Mouse (Mus musculus): ENCODE data around the gene Sptbn1. TPM values are rescaled to one million over a fixed set of nuclear protein-coding genes. Genes with fewer than 3 reads are reported as not detected.

The Sptbn1 gene
- polyA plus RNA-seq (2015; fragmentation: Nextera tagmentation; extraction: Ambion mirVana) = 125 and 134 TPM in 2 replicates

DNA sequence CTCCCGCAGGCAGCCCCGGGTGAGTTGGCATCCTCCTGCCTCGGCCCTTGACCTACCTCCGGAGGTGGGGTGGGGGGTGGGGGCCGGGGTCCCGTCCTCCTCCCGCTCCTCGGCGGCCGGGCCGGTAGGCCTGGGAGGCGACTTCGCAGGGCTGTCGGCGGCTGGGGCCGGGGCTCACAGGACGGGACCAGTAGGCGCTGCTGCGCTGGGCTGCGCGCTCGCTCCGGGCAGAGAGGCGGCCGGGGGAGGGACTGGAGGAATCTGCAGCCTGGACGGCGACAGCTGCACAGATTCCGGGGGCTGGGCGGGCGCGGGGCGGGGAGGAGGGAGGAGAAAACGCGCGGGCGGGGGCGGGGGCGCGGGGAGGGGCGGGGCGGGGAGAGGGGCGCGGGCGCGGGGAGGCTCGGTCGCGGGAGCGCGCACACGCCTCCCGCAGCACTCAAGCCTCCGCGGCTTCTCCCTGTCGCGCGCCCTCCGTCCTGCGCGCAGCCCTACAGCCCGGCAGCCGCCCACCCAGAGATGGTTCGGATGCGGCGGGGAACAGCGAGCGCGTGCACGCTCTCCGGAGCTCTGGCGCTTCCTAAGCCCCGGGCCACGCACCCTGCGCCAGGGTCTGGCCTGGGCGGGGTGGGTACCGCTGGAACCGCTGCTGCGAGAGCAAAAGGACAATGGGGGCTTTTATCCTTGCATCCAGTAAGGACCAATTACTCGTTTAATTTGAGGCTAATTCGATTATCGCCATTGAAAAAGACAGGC, at the start of gene Sptbn1:
Gene Sptbn1, minus strand, starts transcription at position 284 of the 756 bp plus-strand sequence.
- peaks cover 4% of the 10 kb centered on the region; the same call in 1 of the 2 replicates for H3K27me3 ChIP-seq
- WGBS = under 1% methylated on average over 50 of the region's 81 CpGs
- peak; percentile 96 for ATAC-seq (replicated peaks)
- peak within 1 kb of the TSS; percentile 72 for H3K4me3 ChIP-seq
- H3K4me1 ChIP-seq = peaks cover 22% of the 10 kb centered on the region
- peak within 1 kb of the TSS; percentile 95 for H3K27ac ChIP-seq (replicated peaks)
- no peaks in the 10 kb centered on the region for H3K9me3 ChIP-seq
- peak within 1 kb of the TSS; percentile 87 for H3K9ac ChIP-seq (replicated peaks)
- H3K4me2 ChIP-seq (replicated peaks) = peak within 1 kb of the TSS; percentile 60
- H3K36me3 ChIP-seq = no peaks in the 10 kb centered on the region

DNA sequence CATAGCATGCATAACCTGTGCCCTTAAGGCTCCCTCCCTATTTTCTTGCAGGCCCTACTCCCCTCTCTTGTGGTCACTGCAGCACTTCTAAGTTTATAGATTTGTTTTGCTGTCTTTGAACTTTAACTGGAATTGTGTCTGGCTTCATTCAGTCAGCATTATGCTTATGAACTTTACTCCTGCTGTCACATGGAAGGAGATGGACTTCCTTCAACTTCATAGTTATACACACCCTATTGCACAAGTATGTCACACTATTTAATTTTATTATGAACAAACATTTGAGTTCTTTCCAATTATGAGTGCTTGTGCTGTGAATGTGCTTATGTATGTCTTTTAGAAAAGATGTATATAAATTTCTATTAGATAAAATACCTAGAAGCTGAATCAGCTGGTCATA, 26.3 kb upstream of the Sptbn1 start:
- Histone ChIP-seq H3K4me1 (no peaks in the 10 kb centered on the region), H3K9me3 (no peaks in the 10 kb centered on the region), H3K4me3 (no peak overlapping the region), H3K4me2 (replicated peaks) (no peak overlapping the region), H3K9ac (replicated peaks) (no peak overlapping the region), H3K36me3 (no peaks in the 10 kb centered on the region), H3K27ac (replicated peaks) (no peak overlapping the region), H3K27me3 (no peaks in the 10 kb centered on the region)
- ATAC-seq (replicated peaks) = no peak

DNA sequence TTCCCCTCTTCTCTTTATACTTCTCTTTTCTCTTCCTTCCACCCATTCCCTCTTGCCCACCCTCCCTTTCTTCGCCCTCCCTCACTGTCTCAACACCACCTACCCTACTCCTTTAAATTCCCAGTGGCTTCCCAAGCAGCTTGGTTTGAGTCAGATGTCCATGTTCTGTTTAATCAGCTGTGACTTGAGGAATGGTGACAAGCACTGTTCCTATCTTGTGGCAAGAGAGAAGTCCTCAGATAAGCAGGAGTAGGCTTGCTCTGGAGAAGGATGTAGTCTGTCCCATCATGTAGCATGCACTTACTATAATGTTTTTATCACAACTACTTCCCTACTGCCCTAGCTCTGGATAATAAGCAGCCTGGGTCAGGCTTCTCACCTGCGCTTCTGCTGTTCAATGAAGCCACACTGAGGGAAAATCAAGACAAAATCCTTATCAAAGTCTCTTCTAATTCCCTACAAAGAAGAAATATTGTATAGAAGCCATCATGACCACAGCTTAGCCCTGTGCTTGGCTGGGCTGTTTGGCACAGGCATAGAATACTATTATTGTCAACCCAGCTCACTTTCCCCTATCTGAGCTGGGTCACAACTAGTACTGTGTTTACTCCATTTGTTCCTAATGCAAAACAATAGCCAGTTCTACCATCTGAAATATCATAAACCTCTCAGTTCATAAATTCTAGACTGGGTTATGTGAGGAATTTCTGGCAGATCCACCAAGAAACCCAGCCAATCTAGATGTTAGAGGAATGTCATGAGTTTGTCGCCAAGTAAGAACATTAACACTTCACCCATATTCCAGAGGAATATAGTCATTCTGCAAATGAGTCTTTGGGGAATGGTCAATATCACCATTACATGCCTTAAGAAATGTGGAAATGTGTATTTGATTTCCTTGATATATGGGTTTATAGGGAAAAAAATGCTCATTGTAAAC, 24.5 kb upstream of the Sptbn1 start:
- H3K27me3 ChIP-seq = no peaks in the 10 kb centered on the region
- no peak overlapping the region for H3K4me2 ChIP-seq (replicated peaks)
- H3K9me3 ChIP-seq = no peaks in the 10 kb centered on the region
- H3K4me1 ChIP-seq = no peaks in the 10 kb centered on the region
- H3K9ac ChIP-seq (replicated peaks) = no peak overlapping the region
- WGBS = 94% methylated on average over 3 of the region's 3 CpGs
- no peak for ATAC-seq (replicated peaks)
- no peak overlapping the region for H3K27ac ChIP-seq (replicated peaks)
- H3K36me3 ChIP-seq = no peaks in the 10 kb centered on the region
- H3K4me3 ChIP-seq = no peak overlapping the region

DNA sequence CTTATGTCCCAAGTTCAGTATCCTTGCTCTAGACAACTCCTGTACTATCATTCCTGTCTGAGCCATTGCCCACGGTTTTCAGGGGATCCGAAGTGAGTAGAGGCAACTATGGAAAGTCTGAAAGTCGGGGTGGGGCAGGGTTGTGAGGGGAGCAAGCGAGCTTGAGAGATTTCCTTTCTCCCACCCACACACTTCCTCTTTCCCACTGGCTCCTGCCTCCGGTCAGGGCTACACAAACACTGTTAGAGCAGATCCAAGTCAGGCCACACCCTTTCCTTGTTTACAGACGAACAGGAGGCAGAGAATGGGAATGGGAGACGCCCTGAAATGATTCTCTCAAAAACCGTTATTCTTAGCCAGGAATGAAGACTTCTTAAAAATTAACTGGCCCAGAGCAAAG, 23.2 kb upstream of the Sptbn1 start:
- 71% methylated on average over 8 of the region's 8 CpGs for WGBS
- no peak for ATAC-seq (replicated peaks)
- Histone ChIP-seq H3K4me2 (replicated peaks) (no peak overlapping the region), H3K9ac (replicated peaks) (no peak overlapping the region), H3K9me3 (no peaks in the 10 kb centered on the region), H3K4me1 (no peaks in the 10 kb centered on the region), H3K27ac (replicated peaks) (no peak overlapping the region), H3K27me3 (no peaks in the 10 kb centered on the region), H3K36me3 (no peaks in the 10 kb centered on the region), H3K4me3 (no peak overlapping the region)

DNA sequence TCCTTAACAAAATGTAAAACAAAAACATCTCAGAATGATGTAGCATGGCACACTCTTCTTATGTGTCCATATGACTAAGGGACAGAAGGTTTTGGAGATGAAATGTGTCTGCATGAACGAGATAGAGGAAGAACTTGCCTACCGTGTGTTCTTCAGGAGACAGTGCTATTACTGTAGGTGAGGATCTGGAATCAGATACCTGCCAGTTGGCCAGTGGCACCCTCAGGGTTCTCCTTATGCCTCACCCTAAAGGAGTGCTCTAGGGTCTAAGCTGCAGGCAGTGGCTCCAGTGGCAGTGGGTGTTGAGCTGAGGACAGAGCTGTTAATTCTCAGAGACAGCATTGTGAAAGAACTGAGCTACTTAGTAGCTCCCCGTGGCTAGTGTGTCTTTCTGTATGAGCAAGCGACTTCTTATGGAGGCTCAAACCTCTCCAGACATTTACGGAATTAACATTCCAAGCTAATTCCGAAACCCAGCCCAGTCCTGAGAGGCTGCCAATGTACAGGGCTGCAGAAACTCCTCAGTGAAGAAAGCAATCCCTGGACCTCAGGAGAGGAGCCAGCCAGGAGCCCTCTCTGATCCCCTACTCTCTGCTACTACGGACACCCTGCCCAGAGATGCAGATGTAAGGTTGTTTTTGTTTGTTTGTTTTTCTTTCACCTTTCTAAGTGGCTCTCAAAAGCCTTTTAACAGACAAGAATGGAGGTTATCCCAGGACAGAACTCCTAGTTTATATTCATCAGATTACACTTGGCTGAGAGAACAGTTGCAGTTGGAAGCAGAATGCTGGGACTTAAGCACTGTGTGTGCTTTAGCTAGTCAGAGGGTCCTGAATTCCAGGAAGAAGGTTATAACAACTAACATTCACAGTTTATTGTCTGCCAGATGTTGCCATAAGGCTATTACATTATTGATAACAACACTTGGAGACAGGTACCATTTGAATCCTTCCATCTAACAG, 21.8 kb upstream of the Sptbn1 start:
- no peak overlapping the region for H3K27ac ChIP-seq (replicated peaks)
- H3K4me3 ChIP-seq = no peak overlapping the region
- H3K4me1 ChIP-seq = no peaks in the 10 kb centered on the region
- no peak overlapping the region for H3K9ac ChIP-seq (replicated peaks)
- no peaks in the 10 kb centered on the region for H3K9me3 ChIP-seq
- 34% methylated on average over 7 of the region's 7 CpGs for WGBS
- no peaks in the 10 kb centered on the region for H3K27me3 ChIP-seq
- H3K4me2 ChIP-seq (replicated peaks) = no peak overlapping the region
- H3K36me3 ChIP-seq = no peaks in the 10 kb centered on the region
- no peak for ATAC-seq (replicated peaks)

DNA sequence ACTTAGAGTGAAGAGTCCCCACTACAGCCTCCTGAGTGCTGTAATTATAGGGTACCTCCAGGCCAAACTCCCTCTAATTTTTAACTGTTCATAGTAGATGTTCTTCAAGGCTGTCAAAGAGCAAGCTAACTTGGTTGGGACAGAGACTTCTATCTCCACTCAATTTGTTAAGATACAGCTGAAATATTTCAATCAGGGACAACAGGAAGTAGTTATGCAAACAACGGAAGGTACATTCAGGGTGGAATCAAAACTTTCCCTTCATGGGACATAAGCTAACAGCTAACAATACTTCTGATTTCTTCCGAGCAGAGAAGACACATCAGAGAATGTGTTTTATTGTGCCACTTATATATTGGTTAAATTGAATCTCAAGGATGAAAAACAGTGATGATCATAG, 20.1 kb upstream of the Sptbn1 start:
- WGBS = 88% methylated on average over 2 of the region's 2 CpGs

DNA sequence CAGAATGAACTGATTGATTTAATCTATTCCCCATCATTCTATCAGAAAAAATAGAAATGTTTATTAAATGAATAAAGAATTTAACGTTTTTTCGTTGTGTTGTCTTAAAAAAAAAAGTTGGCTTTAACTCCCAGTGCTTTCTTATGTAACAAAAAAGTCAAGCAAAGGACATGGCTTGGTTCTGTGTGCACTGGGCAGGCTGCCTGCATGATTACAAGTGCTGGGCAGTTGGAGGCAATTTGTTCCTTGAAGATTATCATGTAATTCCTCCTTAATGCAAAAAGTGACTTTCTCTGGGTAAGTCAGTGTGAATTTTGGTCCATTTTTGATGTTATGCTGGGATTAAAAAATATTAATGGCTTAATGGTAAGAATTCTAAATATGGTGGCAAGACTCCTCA, 15.7 kb upstream of the Sptbn1 start:
- no peak overlapping the region for H3K4me2 ChIP-seq (replicated peaks)
- H3K27me3 ChIP-seq = no peaks in the 10 kb centered on the region
- no peak for ATAC-seq (replicated peaks)
- H3K9ac ChIP-seq (replicated peaks) = no peak overlapping the region
- H3K9me3 ChIP-seq = no peaks in the 10 kb centered on the region
- WGBS = 59% methylated on average over 2 of the region's 2 CpGs
- no peak overlapping the region for H3K27ac ChIP-seq (replicated peaks)
- no peak overlapping the region for H3K4me3 ChIP-seq
- H3K4me1 ChIP-seq = no peaks in the 10 kb centered on the region
- no peaks in the 10 kb centered on the region for H3K36me3 ChIP-seq

More for the DNA sequence above, 20.1 kb upstream of the Sptbn1 start:
- H3K4me2 ChIP-seq (replicated peaks) = no peak overlapping the region
- no peak overlapping the region for H3K9ac ChIP-seq (replicated peaks)
- no peaks in the 10 kb centered on the region for H3K9me3 ChIP-seq
- no peak overlapping the region for H3K27ac ChIP-seq (replicated peaks)
- no peaks in the 10 kb centered on the region for H3K4me1 ChIP-seq
- no peaks in the 10 kb centered on the region for H3K36me3 ChIP-seq
- no peaks in the 10 kb centered on the region for H3K27me3 ChIP-seq
- no peak for ATAC-seq (replicated peaks)
- H3K4me3 ChIP-seq = no peak overlapping the region

DNA sequence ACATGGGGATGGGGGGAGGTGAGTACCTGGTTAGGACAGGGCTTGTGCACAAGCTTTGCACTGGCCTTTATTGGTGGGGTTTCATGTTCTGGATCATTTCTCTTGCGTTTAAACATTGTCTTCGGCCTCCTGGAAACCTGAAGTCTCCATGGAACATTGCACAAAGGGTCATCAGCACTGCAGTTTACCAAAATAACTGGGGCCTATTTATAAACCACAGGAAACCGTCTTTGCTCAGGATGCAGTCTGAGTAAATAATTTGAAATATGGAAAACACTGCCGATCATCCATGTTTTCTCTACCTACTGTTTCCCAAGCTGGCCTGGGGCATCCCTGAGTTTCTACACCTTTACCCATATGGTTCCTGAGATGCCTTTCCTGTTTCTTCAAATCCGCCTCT, 13.1 kb upstream of the Sptbn1 start:
- H3K4me1 ChIP-seq = no peaks in the 10 kb centered on the region
- 85% methylated on average over 5 of the region's 5 CpGs for WGBS
- no peak overlapping the region for H3K27ac ChIP-seq (replicated peaks)
- no peaks in the 10 kb centered on the region for H3K36me3 ChIP-seq
- no peak overlapping the region for H3K4me2 ChIP-seq (replicated peaks)
- H3K9ac ChIP-seq (replicated peaks) = no peak overlapping the region
- H3K9me3 ChIP-seq = no peaks in the 10 kb centered on the region
- no peaks in the 10 kb centered on the region for H3K27me3 ChIP-seq
- no peak overlapping the region for H3K4me3 ChIP-seq
- no peak for ATAC-seq (replicated peaks)

DNA sequence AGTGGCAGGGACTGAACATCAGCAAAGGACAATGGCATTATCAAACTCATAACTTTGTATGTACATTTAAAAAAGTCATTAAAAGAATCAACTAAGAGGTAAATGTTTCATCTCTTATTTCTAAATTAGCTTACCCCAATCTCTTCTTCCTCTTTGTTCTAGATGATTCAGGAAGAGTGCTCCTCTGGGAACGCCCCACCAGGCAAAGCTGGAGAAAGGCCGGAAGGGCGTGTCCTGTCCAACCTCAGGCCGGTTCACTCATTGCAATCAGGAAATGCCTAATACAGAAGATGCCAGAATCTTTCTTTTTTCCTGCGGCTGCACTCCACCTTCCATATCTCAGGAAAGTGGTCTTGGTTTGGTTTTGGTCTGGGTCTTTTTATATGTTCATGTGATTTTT, 11.3 kb upstream of the Sptbn1 start:
- Histone ChIP-seq H3K4me2 (replicated peaks) (no peak overlapping the region), H3K4me3 (no peak overlapping the region), H3K27ac (replicated peaks) (no peak overlapping the region), H3K36me3 (no peaks in the 10 kb centered on the region), H3K9me3 (no peaks in the 10 kb centered on the region), H3K27me3 (no peaks in the 10 kb centered on the region), H3K4me1 (no peaks in the 10 kb centered on the region), H3K9ac (replicated peaks) (no peak overlapping the region)
- WGBS = 87% methylated on average over 5 of the region's 5 CpGs
- ATAC-seq (replicated peaks) = no peak

DNA sequence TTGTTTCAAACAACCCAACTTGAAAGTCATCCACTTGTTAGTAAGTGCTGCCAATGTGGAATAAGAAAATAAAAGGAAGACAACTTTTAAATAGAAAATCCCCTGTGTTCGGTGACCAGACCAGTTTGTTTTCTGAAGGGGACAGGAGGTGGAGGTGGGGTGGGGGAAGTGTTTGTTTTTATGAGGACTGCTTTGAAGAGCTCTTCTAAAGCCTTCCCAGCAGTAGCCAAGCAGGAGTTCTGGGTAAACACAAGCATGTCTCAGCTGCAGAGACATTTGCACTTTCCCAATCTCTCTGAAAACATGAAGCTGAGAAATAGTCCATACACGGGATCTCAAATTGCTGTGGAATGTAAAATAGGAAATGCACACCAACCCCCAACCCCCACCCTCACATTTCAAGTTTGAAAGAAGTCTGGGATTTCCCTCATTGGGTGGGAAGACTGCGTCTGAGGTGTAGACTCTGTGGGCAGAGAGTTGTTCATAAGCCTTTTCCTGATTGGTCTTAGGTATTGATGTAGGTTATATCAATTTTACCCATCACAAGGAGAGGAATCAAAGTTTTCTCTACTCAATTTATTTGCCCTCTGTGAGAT, 7.6 kb upstream of the Sptbn1 start:
- no peaks in the 10 kb centered on the region for H3K36me3 ChIP-seq
- WGBS = 65% methylated on average over 3 of the region's 3 CpGs
- no peak for ATAC-seq (replicated peaks)
- H3K4me1 ChIP-seq = no peaks in the 10 kb centered on the region
- H3K27ac ChIP-seq (replicated peaks) = no peak overlapping the region
- no peak overlapping the region for H3K4me3 ChIP-seq
- H3K9ac ChIP-seq (replicated peaks) = no peak overlapping the region
- H3K27me3 ChIP-seq = no peaks in the 10 kb centered on the region; the same call in 1 of the 2 replicates
- H3K4me2 ChIP-seq (replicated peaks) = no peak overlapping the region
- H3K9me3 ChIP-seq = no peaks in the 10 kb centered on the region

DNA sequence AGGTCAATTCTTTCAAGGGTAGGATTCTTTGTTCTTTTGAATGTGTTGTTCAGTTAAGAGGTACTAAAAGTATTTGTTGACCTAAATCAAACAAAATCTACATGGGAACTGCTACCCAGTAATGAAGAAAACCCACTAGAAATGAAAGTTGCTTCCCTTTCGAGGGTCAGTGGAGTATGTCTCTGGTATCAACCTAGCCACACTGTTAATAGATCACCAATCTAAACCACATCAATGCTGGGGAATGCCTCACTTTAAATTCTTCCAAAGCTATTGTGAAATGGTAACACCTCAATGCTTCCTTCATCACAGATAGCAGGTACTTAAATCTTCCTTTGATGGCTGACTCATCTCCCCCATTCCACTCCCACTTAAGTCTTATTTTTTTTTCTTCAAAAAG, 1.5 kb upstream of the Sptbn1 start:
- Histone ChIP-seq H3K9me3 (no peaks in the 10 kb centered on the region), H3K27me3 (peaks cover 4% of the 10 kb centered on the region; the same call in 1 of the 2 replicates), H3K4me1 (peaks cover 22% of the 10 kb centered on the region), H3K4me2 (replicated peaks) (peak overlapping the region; percentile 60; the same call in 1 of the 2 replicates), H3K9ac (replicated peaks) (no peak overlapping the region), H3K27ac (replicated peaks) (no peak overlapping the region), H3K4me3 (no peak overlapping the region), H3K36me3 (no peaks in the 10 kb centered on the region)
- ATAC-seq (replicated peaks) = no peak
- WGBS = 91% methylated on average over 1 of the region's 1 CpGs
